Mouse (Mus musculus) MEL (cell line): ENCODE measurements around the gene Epop. TPM values are rescaled to one million over a fixed set of nuclear protein-coding genes. Genes with fewer than 3 reads are reported as not detected.

ENCODE experiments used
- DNase-seq: peaks from one replicate; pipeline ENCODE4 v3.0.0; 2011; ENCODE audit warnings: low read depth, low spot score
- H3K27ac ChIP-seq: 2 replicates; pipeline ENCODE4 v1.5.1; 2012; ENCODE audit warnings: low read depth, mild to moderate bottlenecking, control low read depth, low read length, moderate library complexity; ENCODE audit not compliant: control insufficient read depth
- H3K27me3 ChIP-seq, 2 experiments: fragments of 150-350 bp in 1 of 2; sonication (generic) in 1 of 2; 2 replicates each; pipeline ENCODE4 v1.6.1; 2012; ENCODE audit warnings: low read length in 2 of 2, mild to moderate bottlenecking in 2 of 2, improper control_type of control experiment in 1 of 2, moderate library complexity in 1 of 2; ENCODE audit not compliant: insufficient read depth in 2 of 2, control insufficient read depth in 1 of 2
- H3K36me3 ChIP-seq, 2 experiments: 2 replicates each; pipeline ENCODE4 v1.6.1; 2012 to 2014; ENCODE audit warnings: low read length in 2 of 2, improper control_type of control experiment in 1 of 2, inconsistent platforms in 1 of 2, mild to moderate bottlenecking in 1 of 2; ENCODE audit not compliant: insufficient read depth in 2 of 2, control insufficient read depth in 1 of 2
- H3K4me1 ChIP-seq, 2 experiments: fragments of 150-350 bp in 1 of 2; sonication (generic) in 1 of 2; 2 replicates each; pipeline ENCODE4 v1.6.1; 2012; ENCODE audit warnings: low read length in 2 of 2, improper control_type of control experiment in 1 of 2, mild to moderate bottlenecking in 1 of 2; ENCODE audit not compliant: insufficient read depth in 2 of 2, control insufficient read depth in 1 of 2
- H3K4me3 ChIP-seq, 2 experiments: fragments of 150-350 bp in 1 of 2; sonication (generic) in 1 of 2; 2 replicates each; pipeline ENCODE4 v1.5.1; 2012; ENCODE audit warnings: low read depth in 2 of 2, low read length in 2 of 2, mild to moderate bottlenecking in 2 of 2, moderate library complexity in 2 of 2, control low read depth in 1 of 2, improper control_type of control experiment in 1 of 2; ENCODE audit not compliant: control insufficient read depth in 1 of 2, insufficient read depth in 1 of 2
- H3K79me2 ChIP-seq: 2 replicates; pipeline ENCODE4 v1.6.1; 2012; ENCODE audit warnings: mild to moderate bottlenecking, low read length, moderate library complexity; ENCODE audit not compliant: control insufficient read depth, poor library complexity, insufficient read depth
- H3K9ac ChIP-seq: 2 replicates; pipeline ENCODE4 v1.6.1; 2012; ENCODE audit warnings: low read depth, mild to moderate bottlenecking, control low read depth, low read length, moderate library complexity; ENCODE audit not compliant: control insufficient read depth, poor library complexity, severe bottlenecking
- H3K9me3 ChIP-seq: fragments of 150-350 bp; sonication (generic); replicated peaks from 2 replicates; pipeline ENCODE4 v1.6.1; 2012; ENCODE audit warnings: mild to moderate bottlenecking, low read length, improper control_type of control experiment, moderate library complexity; ENCODE audit not compliant: insufficient read depth
- BHLHE40 ChIP-seq: IDR thresholded peaks from 2 replicates; pipeline ENCODE4 v1.6.1; 2012; ENCODE audit warnings: low read depth, mild to moderate bottlenecking, inconsistent platforms, low read length, improper control_type of control experiment, borderline replicate concordance
- E2F4 ChIP-seq: IDR thresholded peaks from 2 replicates; pipeline ENCODE4 v1.6.1; 2011; ENCODE audit warnings: low read depth, low read length, improper control_type of control experiment, borderline replicate concordance
- MAZ ChIP-seq: IDR thresholded peaks from 2 replicates; pipeline ENCODE4 v1.6.1; 2012; ENCODE audit warnings: low read depth, mild to moderate bottlenecking, inconsistent platforms, low read length, improper control_type of control experiment
- RAD21 ChIP-seq: IDR thresholded peaks from 2 replicates; pipeline ENCODE4 v1.6.1; 2011; ENCODE audit warnings: mild to moderate bottlenecking, low read depth, low read length, improper control_type of control experiment
- RCOR1 ChIP-seq: IDR thresholded peaks from 2 replicates; pipeline ENCODE4 v1.6.1; 2012; ENCODE audit warnings: low read depth, mild to moderate bottlenecking, inconsistent platforms, low read length, improper control_type of control experiment
- SIN3A ChIP-seq: IDR thresholded peaks from 2 replicates; pipeline ENCODE4 v1.6.1; 2012; ENCODE audit warnings: low read length, improper control_type of control experiment, inconsistent platforms
- SMC3 ChIP-seq: IDR thresholded peaks from 2 replicates; pipeline ENCODE4 v1.6.1; 2011; ENCODE audit warnings: low read depth, low read length, improper control_type of control experiment
- TCF12 ChIP-seq: IDR thresholded peaks from 2 replicates; pipeline ENCODE4 v1.6.1; 2014; ENCODE audit warnings: low read depth, mild to moderate bottlenecking, inconsistent platforms, low read length, improper control_type of control experiment, moderate library complexity
- polyA plus RNA-seq, 2 experiments: library from polyadenylated mRNA; stranded (reverse) in 1 of 2; unstranded in 1 of 2; fragments of >175 nt in 1 of 2; fragments of >200 nt in 1 of 2; gene quantifications; 2 replicates each; pipeline versions ENCODE4 v1.2.1 to v1.2.4; 2012; ENCODE audit warnings: low replicate concordance in 2 of 2, low read depth in 1 of 2; ENCODE audit not compliant: insufficient read length in 2 of 2, insufficient read depth in 1 of 2, missing spikeins in 1 of 2
- total RNA-seq: library from RNA; depleted of rRNA; stranded (reverse); fragments of 300-350 nt; gene quantifications from 2 replicates; pipeline ENCODE4 v1.2.3, GENCODE M21; 2012; rRNA removed

Epop gene
- total and polyA plus RNA-seq, 3 experiments = not detected

DNA sequence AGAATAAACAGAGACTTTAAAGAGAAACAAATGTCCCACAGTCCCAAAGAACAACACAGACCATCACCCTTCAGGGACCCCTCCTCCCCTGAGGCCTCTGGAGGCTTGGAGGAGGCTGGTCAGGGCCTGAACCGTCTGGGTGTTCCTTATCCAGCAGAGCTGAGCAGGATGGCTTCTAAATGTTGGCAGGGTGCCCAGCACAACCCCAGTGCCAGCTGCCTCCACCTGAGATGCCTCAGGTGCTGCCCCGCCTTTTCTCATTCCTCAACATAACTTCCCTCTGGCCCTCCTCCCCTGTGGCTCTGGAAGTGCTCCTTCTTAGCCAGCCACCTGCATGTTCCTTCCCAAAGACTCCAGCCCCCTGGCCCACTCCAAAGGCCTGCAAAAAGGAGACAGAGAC lies 51.2 kb downstream of the Epop start:
- Histone ChIP-seq H3K4me1 (no peaks in the 10 kb centered on the region), H3K36me3 (no peaks in the 10 kb centered on the region), H3K79me2 (no peaks in the 10 kb centered on the region; the same call in 1 of the 2 replicates), H3K4me3 (no peak overlapping the region), H3K9ac (no peak overlapping the region), H3K27me3 (peaks cover 0 to 11% of the 10 kb centered on the region in 2 experiments), H3K9me3 (no peaks in the 10 kb centered on the region), H3K27ac (no peak overlapping the region)
- TF ChIP-seq TCF12 = no peak
- TF ChIP-seq RAD21 = no peak
- TF ChIP-seq SIN3A = no peak
- TF ChIP-seq MAZ = no peak
- TF ChIP-seq SMC3 = no peak
- TF ChIP-seq E2F4 = no peak
- no peak for TF ChIP-seq BHLHE40
- no peak for TF ChIP-seq RCOR1
- DNase-seq = no peak

Other genes with a start within 250 kb of the Epop start
- gene Arhgap23, start 214.2 kb downstream of the Epop start, total RNA-seq = 1.7 and 1.8 TPM in 2 replicates
- gene Arhgap23, start 214.2 kb downstream of the Epop start, polyA plus RNA-seq = 1 to 10 TPM in 1 of 2 experiments, not detected in 1; 7.5 TPM
- not detected in 2 replicates for gene 4933428G20Rik, start 129.4 kb downstream of the Epop start, total RNA-seq
- gene 4933428G20Rik, start 129.4 kb downstream of the Epop start, polyA plus RNA-seq = under 1 TPM in 1 of 2 experiments, not detected in 1; 0.15 TPM
- gene Srcin1, start 53.5 kb downstream of the Epop start, total RNA-seq = 0.03 and 0.04 TPM in 2 replicates
- under 1 TPM in 1 of 2 experiments, not detected in 1; 0.10 TPM for gene Srcin1, start 53.5 kb downstream of the Epop start, polyA plus RNA-seq
- gene Mllt6, start 33.7 kb upstream of the Epop start, total RNA-seq = 15.1 and 17.2 TPM in 2 replicates
- 10 to 100 TPM in 1 of 2 experiments, not detected in 1; 17.6 TPM for gene Mllt6, start 33.7 kb upstream of the Epop start, polyA plus RNA-seq
- gene Cisd3, start 56.1 kb upstream of the Epop start, total RNA-seq = 1.5 and 1.7 TPM in 2 replicates
- gene Cisd3, start 56.1 kb upstream of the Epop start, polyA plus RNA-seq = 1 to 10 TPM in 1 of 2 experiments, not detected in 1; 6.1 TPM
- 12.3 and 20.0 TPM in 2 replicates for gene Pcgf2, start 70.8 kb upstream of the Epop start, total RNA-seq
- gene Pcgf2, start 70.8 kb upstream of the Epop start, polyA plus RNA-seq = 10 to 100 TPM in 1 of 2 experiments, not detected in 1; 38.7 TPM
- 914 and 1,101 TPM in 2 replicates for gene Psmb3, start 73.7 kb upstream of the Epop start, total RNA-seq
- gene Psmb3, start 73.7 kb upstream of the Epop start, polyA plus RNA-seq = 100 to 1,000 TPM in 1 of 2 experiments, not detected in 1; 648 TPM
- gene Pip4k2b, start 115.0 kb upstream of the Epop start, total RNA-seq = 34.7 and 40.2 TPM in 2 replicates
- gene Pip4k2b, start 115.0 kb upstream of the Epop start, polyA plus RNA-seq = 10 to 100 TPM; 43.4 to 57.3 TPM
- gene Cwc25, start 136.9 kb upstream of the Epop start, total RNA-seq = 18.1 and 20.8 TPM in 2 replicates
- gene Cwc25, start 136.9 kb upstream of the Epop start, polyA plus RNA-seq = 10 to 100 TPM in 1 of 2 experiments, not detected in 1; 16.7 TPM
- gene 1700001P01Rik, start 146.2 kb upstream of the Epop start, total RNA-seq = 0.69 TPM in 2 replicates
- gene 1700001P01Rik, start 146.2 kb upstream of the Epop start, polyA plus RNA-seq = under 1 TPM in 1 of 2 experiments, not detected in 1; 0.43 TPM
- 1,922 and 2,072 TPM in 2 replicates for gene Rpl23, start 152.7 kb upstream of the Epop start, total RNA-seq
- 100 to 1,000 TPM in 1 of 2 experiments, not detected in 1; 921 TPM for gene Rpl23, start 152.7 kb upstream of the Epop start, polyA plus RNA-seq
- 13.3 and 15.2 TPM in 2 replicates for gene Lasp1, start 169.3 kb upstream of the Epop start, total RNA-seq
- gene Lasp1, start 169.3 kb upstream of the Epop start, polyA plus RNA-seq = 10 to 100 TPM in 1 of 2 experiments, not detected in 1; 38.7 TPM
- 0.29 TPM in 1 of 2 replicates, not detected in the other for gene B230217C12Rik, start 211.1 kb upstream of the Epop start, total RNA-seq
- gene B230217C12Rik, start 211.1 kb upstream of the Epop start, polyA plus RNA-seq = under 1 TPM in 1 of 2 experiments, not detected in 1; 0.81 TPM